Mouse (Mus musculus) hindlimb bud, embryonic 11.5 days (tissue): Measurements from ENCODE around the gene Cavin4.

ENCODE experiments used
- DNase-seq: peaks from one replicate; pipeline ENCODE4 v3.0.0-alpha.2; 2012; ENCODE audit warnings: low read depth, low spot score; ENCODE audit errors: extremely low spot score

Gene Cavin4

DNA sequence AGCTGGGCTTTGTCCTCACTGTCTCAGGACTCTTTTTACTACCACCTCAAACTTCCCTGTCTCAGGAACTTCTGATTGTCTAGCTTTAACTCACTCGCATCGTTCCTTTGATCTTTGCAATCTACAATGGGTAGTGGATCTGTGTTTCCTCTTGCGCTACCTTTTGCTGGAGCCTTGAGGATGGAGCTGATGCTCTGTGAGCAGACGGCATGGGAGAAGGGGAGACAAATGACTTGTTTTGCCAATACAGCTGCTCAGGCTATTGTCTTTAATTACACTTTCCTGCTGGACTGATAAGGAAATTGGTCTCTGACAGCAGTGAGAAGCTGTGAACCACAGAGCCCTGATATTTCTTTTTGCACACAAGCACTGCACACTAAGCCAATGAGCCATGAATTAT, 53.5 kb downstream of the Cavin4 start:
- no peak for DNase-seq
